Mouse (Mus musculus) c-Kit-positive CD71-positive TER-119-positive erythroid progenitor cells, embryonic 14.5 days (primary cell): Measurements from ENCODE around the gene Fads2.
"Not testable (repeated sequence)": the region's sequence is repeated elsewhere in the genome, so short reads cannot be mapped to it uniquely, and the experiment has no call there.

Source experiments
- DNase-seq: peaks from one replicate; pipeline ENCODE4 v3.0.0-alpha.2; 2013; ENCODE audit warnings: low spot score

The Fads2 gene

GRCm38 (mm10) chr19:10101341-10102053 lies at the start of gene Fads2:
Gene Fads2 (minus strand): TSS chr19:10101746.
- DNase-seq: peak; percentile 72

- DNase-seq: no peak
These were observed 47.6 kb upstream of the Fads2 start for GRCm38 (mm10) chr19:10149189-10149588.

GRCm38 (mm10) chr19:10148555-10148954 lies 47.0 kb upstream of the Fads2 start:
- DNase-seq: no peak

GRCm38 (mm10) chr19:10144464-10144863 lies 42.9 kb upstream of the Fads2 start:
- DNase-seq: no peak

GRCm38 (mm10) chr19:10143667-10144066 lies 42.1 kb upstream of the Fads2 start:
- no peak for DNase-seq

GRCm38 (mm10) chr19:10139736-10140135 lies 38.2 kb upstream of the Fads2 start:
- no peak for DNase-seq

GRCm38 (mm10) chr19:10137423-10137822 lies 35.9 kb upstream of the Fads2 start:
- no peak for DNase-seq

- DNase-seq: no peak
These were observed 33.1 kb upstream of the Fads2 start for GRCm38 (mm10) chr19:10134692-10135091.

GRCm38 (mm10) chr19:10129547-10129946 lies 28.0 kb upstream of the Fads2 start:
- DNase-seq: not testable (repeated sequence)

- no peak for DNase-seq
These were observed 25.1 kb upstream of the Fads2 start for GRCm38 (mm10) chr19:10126479-10127250.

- no peak for DNase-seq
These were observed 22.5 kb upstream of the Fads2 start for GRCm38 (mm10) chr19:10123892-10124634.

GRCm38 (mm10) chr19:10122021-10122631 lies 20.6 kb upstream of the Fads2 start:
- no peak for DNase-seq

GRCm38 (mm10) chr19:10116641-10117040 lies 15.1 kb upstream of the Fads2 start:
- no peak for DNase-seq

GRCm38 (mm10) chr19:10115373-10116158 lies 14.0 kb upstream of the Fads2 start:
- DNase-seq: no peak

- DNase-seq: no peak
These were observed 11.4 kb upstream of the Fads2 start for GRCm38 (mm10) chr19:10112956-10113355.

- no peak for DNase-seq
These were observed 7.1 kb upstream of the Fads2 start for GRCm38 (mm10) chr19:10108666-10109065.

GRCm38 (mm10) chr19:10108129-10108528 lies 6.6 kb upstream of the Fads2 start:
- no peak for DNase-seq

- DNase-seq: no peak
These were observed 5.6 kb upstream of the Fads2 start for GRCm38 (mm10) chr19:10107051-10107611.

GRCm38 (mm10) chr19:10106634-10107033 lies 5.1 kb upstream of the Fads2 start:
- no peak for DNase-seq

- DNase-seq: peak; percentile 42
These were observed 3.5 kb upstream of the Fads2 start for GRCm38 (mm10) chr19:10105034-10105493.

GRCm38 (mm10) chr19:10104234-10104633 lies 2.7 kb upstream of the Fads2 start:
- DNase-seq: no peak
